Mouse (Mus musculus): Measurements from ENCODE around the gene Phlpp1. TPM values are rescaled to one million over a fixed set of nuclear protein-coding genes. Genes with fewer than 3 reads are reported as not detected.
A peak's percentile ranks its signal among the peaks of the same experiment; 100 is the strongest.

Gene Phlpp1
- polyA plus RNA-seq, 1 experiment from 2014 or later: 3.5 TPM

GRCm38 (mm10) chr1:106425128-106425936 is 253.8 kb downstream of the Phlpp1 start:
- no peak overlapping the region for H3K27ac ChIP-seq
- no peaks in the 10 kb centered on the region for H3K4me1 ChIP-seq
- H3K4me2 ChIP-seq: no peak overlapping the region
- no peak overlapping the region for H3K9ac ChIP-seq
- H3K36me3 ChIP-seq: no peaks in the 10 kb centered on the region
- no peak for ATAC-seq (ENCODE audit: insufficient read depth, low FRiP score, low read depth)
- H3K27me3 ChIP-seq (replicated peaks): no peaks in the 10 kb centered on the region
- no peak overlapping the region for H3K4me3 ChIP-seq (replicated peaks)
- 37% methylated on average over 9 of the region's 9 CpGs for WGBS
- H3K9me3 ChIP-seq: no peaks in the 10 kb centered on the region

- H3K27me3 ChIP-seq (replicated peaks): no peaks in the 10 kb centered on the region
- no peak overlapping the region for H3K4me3 ChIP-seq (replicated peaks)
- ATAC-seq (ENCODE audit: insufficient read depth, low FRiP score, low read depth): 0 out of 2 replicates have a peak, but pooled peaks have one; percentile 22
- no peak overlapping the region for H3K4me2 ChIP-seq
- WGBS: 44% methylated on average over 8 of the region's 8 CpGs
- no peaks in the 10 kb centered on the region for H3K9me3 ChIP-seq
- H3K9ac ChIP-seq: no peak overlapping the region
- no peaks in the 10 kb centered on the region for H3K4me1 ChIP-seq
- no peaks in the 10 kb centered on the region for H3K36me3 ChIP-seq
- H3K27ac ChIP-seq: no peak overlapping the region
Observed at GRCm38 (mm10) chr1:106428170-106428569, 256.6 kb downstream of the Phlpp1 start.

GRCm38 (mm10) chr1:106428580-106428979 is 257.0 kb downstream of the Phlpp1 start:
- 62% methylated on average over 4 of the region's 4 CpGs for WGBS
- H3K9ac ChIP-seq: no peak overlapping the region
- no peak overlapping the region for H3K27ac ChIP-seq
- ATAC-seq (ENCODE audit: insufficient read depth, low FRiP score, low read depth): no peak
- H3K36me3 ChIP-seq: no peaks in the 10 kb centered on the region
- no peaks in the 10 kb centered on the region for H3K27me3 ChIP-seq (replicated peaks)
- no peak overlapping the region for H3K4me3 ChIP-seq (replicated peaks)
- H3K4me1 ChIP-seq: no peaks in the 10 kb centered on the region
- no peaks in the 10 kb centered on the region for H3K9me3 ChIP-seq
- no peak overlapping the region for H3K4me2 ChIP-seq

GRCm38 (mm10) chr1:106433580-106433979 is 262.0 kb downstream of the Phlpp1 start:
- no peak overlapping the region for H3K9ac ChIP-seq
- H3K4me3 ChIP-seq (replicated peaks): no peak overlapping the region
- H3K4me2 ChIP-seq: no peak overlapping the region
- H3K4me1 ChIP-seq: no peaks in the 10 kb centered on the region
- H3K27me3 ChIP-seq (replicated peaks): no peaks in the 10 kb centered on the region
- no peak overlapping the region for H3K27ac ChIP-seq
- WGBS: 50% methylated on average over 2 of the region's 2 CpGs
- no peaks in the 10 kb centered on the region for H3K9me3 ChIP-seq
- no peaks in the 10 kb centered on the region for H3K36me3 ChIP-seq
- no peak for ATAC-seq (ENCODE audit: insufficient read depth, low FRiP score, low read depth)

Other genes with a start within 250 kb of the Phlpp1 start
- gene Zcchc2, start 181.3 kb upstream of the Phlpp1 start, polyA plus RNA-seq (2015; fragmentation: Nextera tagmentation; extraction: Ambion mirVana): 2.5 TPM in 2 replicates